Mouse (Mus musculus): ENCODE data around the gene Parp9. TPM values are rescaled to one million over a fixed set of nuclear protein-coding genes. Genes with fewer than 3 reads are reported as not detected.
"Not testable (repeated sequence)": the region's sequence is repeated elsewhere in the genome, so short reads cannot be mapped to it uniquely, and the experiment has no call there.

Gene Parp9
- 21.3 and 23.0 TPM in 2 replicates for total RNA-seq (2015; ENCODE audit: low replicate concordance)
- 30.7 and 41.3 TPM in 2 replicates for total RNA-seq (2017; ENCODE audit: low replicate concordance)

- peak; percentile 77 for ATAC-seq (replicated peaks; ENCODE audit: low FRiP score, poor library complexity, severe bottlenecking)
Observed at GRCm38 (mm10) chr16:35938211-35939151, at the start of gene Parp9, which contains the start of gene Dtx3l. Gene Parp9, plus strand, starts transcription at chr16:35938470. Gene Dtx3l, minus strand, starts transcription at chr16:35939151.

GRCm38 (mm10) chr16:35888910-35889309 lies 49.4 kb upstream of the Parp9 start:
- ATAC-seq (replicated peaks; ENCODE audit: low FRiP score, poor library complexity, severe bottlenecking) = no peak

GRCm38 (mm10) chr16:35890645-35891044 lies 47.6 kb upstream of the Parp9 start:
- ATAC-seq (replicated peaks; ENCODE audit: low FRiP score, poor library complexity, severe bottlenecking) = 0 out of 2 replicates have a peak, but pooled peaks have one; percentile 65

- ATAC-seq (replicated peaks; ENCODE audit: low FRiP score, poor library complexity, severe bottlenecking) = not testable (repeated sequence)
Observed at GRCm38 (mm10) chr16:35891603-35892002, 46.7 kb upstream of the Parp9 start.

- ATAC-seq (replicated peaks; ENCODE audit: low FRiP score, poor library complexity, severe bottlenecking) = no peak
Observed at GRCm38 (mm10) chr16:35894997-35895396, 43.3 kb upstream of the Parp9 start.

- ATAC-seq (replicated peaks; ENCODE audit: low FRiP score, poor library complexity, severe bottlenecking) = no peak
Observed at GRCm38 (mm10) chr16:35900541-35900940, 37.7 kb upstream of the Parp9 start.

- ATAC-seq (replicated peaks; ENCODE audit: low FRiP score, poor library complexity, severe bottlenecking) = no peak
Observed at GRCm38 (mm10) chr16:35903014-35903640, 35.1 kb upstream of the Parp9 start.

GRCm38 (mm10) chr16:35904121-35904736 lies 34.0 kb upstream of the Parp9 start:
- no peak for ATAC-seq (replicated peaks; ENCODE audit: low FRiP score, poor library complexity, severe bottlenecking)

GRCm38 (mm10) chr16:35905355-35905754 lies 32.9 kb upstream of the Parp9 start:
- ATAC-seq (replicated peaks; ENCODE audit: low FRiP score, poor library complexity, severe bottlenecking) = no peak

- peak; percentile 71; the same call in 1 of the 2 replicates for ATAC-seq (replicated peaks; ENCODE audit: low FRiP score, poor library complexity, severe bottlenecking)
Observed at GRCm38 (mm10) chr16:35905819-35906485, 32.3 kb upstream of the Parp9 start.

GRCm38 (mm10) chr16:35906887-35907286 lies 31.4 kb upstream of the Parp9 start:
- no peak for ATAC-seq (replicated peaks; ENCODE audit: low FRiP score, poor library complexity, severe bottlenecking)

- no peak for ATAC-seq (replicated peaks; ENCODE audit: low FRiP score, poor library complexity, severe bottlenecking)
Observed at GRCm38 (mm10) chr16:35907432-35908201, 30.7 kb upstream of the Parp9 start.

GRCm38 (mm10) chr16:35911449-35911848 lies 26.8 kb upstream of the Parp9 start:
- ATAC-seq (replicated peaks; ENCODE audit: low FRiP score, poor library complexity, severe bottlenecking) = no peak

- peak; percentile 77; the same call in 1 of the 2 replicates for ATAC-seq (replicated peaks; ENCODE audit: low FRiP score, poor library complexity, severe bottlenecking)
Observed at GRCm38 (mm10) chr16:35913526-35913925, 24.7 kb upstream of the Parp9 start.

- ATAC-seq (replicated peaks; ENCODE audit: low FRiP score, poor library complexity, severe bottlenecking) = no peak
Observed at GRCm38 (mm10) chr16:35914301-35914700, 24.0 kb upstream of the Parp9 start.

- ATAC-seq (replicated peaks; ENCODE audit: low FRiP score, poor library complexity, severe bottlenecking) = no peak
Observed at GRCm38 (mm10) chr16:35918721-35919543, 19.3 kb upstream of the Parp9 start.

- ATAC-seq (replicated peaks; ENCODE audit: low FRiP score, poor library complexity, severe bottlenecking) = no peak
Observed at GRCm38 (mm10) chr16:35921676-35922235, 16.5 kb upstream of the Parp9 start.

Data from erythroblast, adult 5-6 weeks (primary cell).